Mouse (Mus musculus): ENCODE results near the gene Armc6. TPM values are rescaled to one million over a fixed set of nuclear protein-coding genes. Genes with fewer than 3 reads are reported as not detected.

Armc6 gene
- polyA plus RNA-seq, 1 experiment from 2014 or later = 21.7 TPM

DNA sequence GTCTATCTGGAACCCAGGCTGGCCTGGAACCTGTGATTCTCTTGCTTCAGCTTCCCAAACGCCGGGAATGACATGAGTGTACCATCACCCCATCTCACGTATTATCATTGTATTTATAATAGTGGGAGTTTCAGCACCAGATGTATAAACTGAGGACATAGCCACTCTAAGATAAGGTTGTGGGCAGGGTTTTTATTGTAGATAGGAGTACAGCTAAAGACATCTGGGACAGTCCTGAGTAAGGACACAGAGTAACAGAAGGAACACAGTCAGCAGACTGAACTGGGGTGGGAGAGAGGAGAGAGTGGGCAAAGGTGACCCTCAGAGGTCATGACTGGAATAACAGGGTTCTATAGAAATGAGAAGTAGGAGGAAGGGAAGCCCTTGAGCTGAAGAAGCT is 33.4 kb upstream of the Armc6 start:
- Histone ChIP-seq H3K9ac (no peak overlapping the region), H3K4me3 (replicated peaks) (no peak overlapping the region), H3K27me3 (replicated peaks) (no peaks in the 10 kb centered on the region), H3K4me2 (no peak overlapping the region), H3K27ac (no peak overlapping the region), H3K9me3 (no peaks in the 10 kb centered on the region), H3K4me1 (no peaks in the 10 kb centered on the region; the same call in 1 of the 2 replicates), H3K36me3 (peaks cover 21% of the 10 kb centered on the region)
- WGBS = 72% methylated on average over 3 of the region's 3 CpGs
- no peak for ATAC-seq (ENCODE audit: insufficient read depth, low FRiP score, low read depth)

- H3K36me3 ChIP-seq = peaks cover 78% of the 10 kb centered on the region
These were observed 24.8 kb upstream of the Armc6 start for GRCm38 (mm10) chr8:70259043-70259442.

GRCm38 (mm10) chr8:70258600-70258999 is 24.3 kb upstream of the Armc6 start:
- WGBS = 90% methylated on average over 5 of the region's 5 CpGs
- no peak overlapping the region for H3K9ac ChIP-seq
- H3K4me1 ChIP-seq = no peaks in the 10 kb centered on the region
- peaks cover 78% of the 10 kb centered on the region for H3K36me3 ChIP-seq
- no peak overlapping the region for H3K4me3 ChIP-seq (replicated peaks)
- H3K9me3 ChIP-seq = no peaks in the 10 kb centered on the region
- no peaks in the 10 kb centered on the region for H3K27me3 ChIP-seq (replicated peaks)
- H3K4me2 ChIP-seq = no peak overlapping the region
- no peak overlapping the region for H3K27ac ChIP-seq
- ATAC-seq (ENCODE audit: insufficient read depth, low FRiP score, low read depth) = no peak

More at GRCm38 (mm10) chr8:70259043-70259442, 24.8 kb upstream of the Armc6 start:
- Histone ChIP-seq H3K27me3 (replicated peaks) (no peaks in the 10 kb centered on the region), H3K9ac (no peak overlapping the region), H3K27ac (no peak overlapping the region), H3K4me1 (no peaks in the 10 kb centered on the region), H3K4me3 (replicated peaks) (no peak overlapping the region), H3K4me2 (no peak overlapping the region), H3K9me3 (no peaks in the 10 kb centered on the region)
- 0 out of 2 replicates have a peak, but pooled peaks have one; percentile 15 for ATAC-seq (ENCODE audit: insufficient read depth, low FRiP score, low read depth)
- WGBS = 79% methylated on average over 2 of the region's 2 CpGs

DNA sequence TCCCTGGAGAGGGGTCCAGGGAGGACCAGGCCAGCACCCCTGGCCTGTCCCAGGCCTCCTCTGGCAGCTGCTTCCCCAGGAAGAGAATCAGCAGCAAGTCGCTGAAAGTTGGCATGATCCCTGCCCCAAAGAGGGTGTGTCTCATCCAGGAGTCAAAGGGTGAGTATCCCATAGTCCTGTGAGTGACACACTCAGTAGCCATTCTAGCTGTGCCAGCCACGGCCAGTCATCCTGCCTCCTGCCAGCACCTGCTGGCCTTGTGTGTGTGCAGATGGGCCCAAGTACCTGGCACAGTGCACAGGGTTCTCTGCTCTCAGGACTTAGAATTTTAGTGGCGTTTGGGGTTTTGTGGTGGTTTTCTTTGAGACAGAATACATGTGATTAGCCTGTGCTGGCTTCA is 23.2 kb upstream of the Armc6 start:
- 80% methylated on average over 3 of the region's 3 CpGs for WGBS
- H3K9me3 ChIP-seq = no peaks in the 10 kb centered on the region
- no peak overlapping the region for H3K4me2 ChIP-seq
- no peaks in the 10 kb centered on the region for H3K4me1 ChIP-seq
- peaks cover 78% of the 10 kb centered on the region for H3K36me3 ChIP-seq
- ATAC-seq (ENCODE audit: insufficient read depth, low FRiP score, low read depth) = no peak
- H3K4me3 ChIP-seq (replicated peaks) = no peak overlapping the region
- H3K27me3 ChIP-seq (replicated peaks) = no peaks in the 10 kb centered on the region
- H3K27ac ChIP-seq = no peak overlapping the region
- H3K9ac ChIP-seq = no peak overlapping the region

DNA sequence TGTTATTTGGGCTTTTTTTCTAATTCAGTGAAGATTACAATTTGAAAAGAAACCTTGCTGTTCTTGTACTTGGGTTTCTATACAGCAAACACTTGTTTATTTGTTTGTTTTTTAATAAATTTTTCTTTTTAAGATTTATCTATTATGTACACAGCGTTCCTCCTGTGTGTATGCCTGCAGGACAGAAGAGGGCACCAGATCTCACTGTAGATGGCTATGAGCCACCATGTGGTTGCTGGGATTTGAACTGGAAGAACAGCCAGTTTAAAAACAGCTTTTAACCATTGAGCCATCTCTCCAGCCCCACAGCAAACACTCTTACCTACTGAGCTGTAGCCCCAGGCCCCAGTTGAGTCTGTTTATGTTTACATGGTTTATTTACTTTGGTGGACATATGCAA is 20.4 kb upstream of the Armc6 start:
- no peaks in the 10 kb centered on the region for H3K27me3 ChIP-seq (replicated peaks)
- H3K36me3 ChIP-seq = peaks cover 76% of the 10 kb centered on the region
- no peak overlapping the region for H3K9ac ChIP-seq
- no peak overlapping the region for H3K4me2 ChIP-seq
- H3K9me3 ChIP-seq = no peaks in the 10 kb centered on the region
- no peak overlapping the region for H3K4me3 ChIP-seq (replicated peaks)
- ATAC-seq (ENCODE audit: insufficient read depth, low FRiP score, low read depth) = no peak
- WGBS = 76% methylated on average over 1 of the region's 1 CpGs
- H3K4me1 ChIP-seq = no peaks in the 10 kb centered on the region
- H3K27ac ChIP-seq = no peak overlapping the region

DNA sequence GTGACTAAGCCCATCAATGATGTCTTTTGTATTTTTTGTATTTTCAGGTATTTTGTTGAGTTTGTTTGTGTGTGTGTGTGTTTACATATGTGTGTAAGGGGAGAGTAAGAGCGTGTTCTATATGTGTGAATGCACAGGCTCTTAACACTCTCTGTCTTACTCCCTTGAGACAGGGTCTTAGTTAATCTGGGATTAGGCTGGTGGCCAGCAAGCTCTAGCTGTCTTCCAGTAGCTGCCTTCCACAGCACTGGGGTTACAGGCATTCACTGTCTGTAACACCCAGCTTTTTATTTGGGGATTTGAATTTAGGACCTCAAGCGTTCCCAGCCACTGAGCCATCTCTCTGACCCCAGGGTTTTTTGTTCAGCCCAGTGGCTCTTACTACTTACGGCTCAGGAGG is 13.6 kb upstream of the Armc6 start:
- no peaks in the 10 kb centered on the region for H3K9me3 ChIP-seq
- H3K27ac ChIP-seq = no peak overlapping the region
- H3K4me3 ChIP-seq (replicated peaks) = no peak overlapping the region
- H3K36me3 ChIP-seq = peaks cover 65% of the 10 kb centered on the region
- H3K9ac ChIP-seq = no peak overlapping the region
- no peaks in the 10 kb centered on the region for H3K27me3 ChIP-seq (replicated peaks)
- no peak overlapping the region for H3K4me2 ChIP-seq
- no peak for ATAC-seq (ENCODE audit: insufficient read depth, low FRiP score, low read depth)
- no peaks in the 10 kb centered on the region for H3K4me1 ChIP-seq
- WGBS = 91% methylated on average over 3 of the region's 3 CpGs

DNA sequence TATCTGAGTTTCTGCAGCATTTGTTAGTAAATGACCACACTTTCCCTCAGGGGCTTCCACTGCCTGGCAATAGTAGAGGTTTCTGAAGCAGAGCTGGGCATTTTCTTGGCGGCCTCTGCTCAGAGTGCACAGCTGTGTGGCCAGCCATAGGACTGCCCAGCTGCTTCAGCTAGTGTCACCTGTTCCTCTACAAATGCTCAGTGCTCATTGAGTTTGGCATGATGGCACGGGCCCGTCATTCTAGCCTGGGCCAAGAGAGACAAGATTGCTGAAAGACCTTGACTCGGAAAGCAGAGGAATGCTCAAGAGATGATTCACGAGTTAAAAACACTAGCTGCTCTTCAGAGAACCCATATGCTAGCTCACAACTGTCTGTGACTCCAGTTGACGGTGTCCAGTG is 12.4 kb upstream of the Armc6 start:
- no peak for ATAC-seq (ENCODE audit: insufficient read depth, low FRiP score, low read depth)
- H3K4me2 ChIP-seq = no peak overlapping the region
- WGBS = 89% methylated on average over 6 of the region's 6 CpGs
- no peaks in the 10 kb centered on the region for H3K27me3 ChIP-seq (replicated peaks)
- H3K9me3 ChIP-seq = no peaks in the 10 kb centered on the region
- H3K9ac ChIP-seq = no peak overlapping the region
- H3K4me3 ChIP-seq (replicated peaks) = no peak overlapping the region
- H3K4me1 ChIP-seq = no peaks in the 10 kb centered on the region
- no peak overlapping the region for H3K27ac ChIP-seq
- peaks cover 63% of the 10 kb centered on the region for H3K36me3 ChIP-seq

- H3K36me3 ChIP-seq = peaks cover 52% of the 10 kb centered on the region
- no peak for ATAC-seq (ENCODE audit: insufficient read depth, low FRiP score, low read depth)
- 90% methylated on average over 5 of the region's 5 CpGs for WGBS
- no peak overlapping the region for H3K27ac ChIP-seq
- H3K9me3 ChIP-seq = no peaks in the 10 kb centered on the region
- H3K4me1 ChIP-seq = peaks cover 9% of the 10 kb centered on the region
- no peak overlapping the region for H3K4me3 ChIP-seq (replicated peaks)
- H3K27me3 ChIP-seq (replicated peaks) = no peaks in the 10 kb centered on the region
- no peak overlapping the region for H3K4me2 ChIP-seq
- H3K9ac ChIP-seq = no peak overlapping the region
These were observed 6.4 kb upstream of the Armc6 start for GRCm38 (mm10) chr8:70240642-70241041.

GRCm38 (mm10) chr8:70237842-70238241 is 3.6 kb upstream of the Armc6 start:
- H3K27me3 ChIP-seq (replicated peaks) = no peaks in the 10 kb centered on the region
- peaks cover 21% of the 10 kb centered on the region for H3K4me1 ChIP-seq
- H3K4me2 ChIP-seq = no peak overlapping the region
- H3K9me3 ChIP-seq = no peaks in the 10 kb centered on the region
- no peak for ATAC-seq (ENCODE audit: insufficient read depth, low FRiP score, low read depth)
- no peak overlapping the region for H3K27ac ChIP-seq
- H3K4me3 ChIP-seq (replicated peaks) = no peak overlapping the region
- peaks cover 37% of the 10 kb centered on the region for H3K36me3 ChIP-seq
- 89% methylated on average over 2 of the region's 2 CpGs for WGBS
- H3K9ac ChIP-seq = no peak overlapping the region

DNA sequence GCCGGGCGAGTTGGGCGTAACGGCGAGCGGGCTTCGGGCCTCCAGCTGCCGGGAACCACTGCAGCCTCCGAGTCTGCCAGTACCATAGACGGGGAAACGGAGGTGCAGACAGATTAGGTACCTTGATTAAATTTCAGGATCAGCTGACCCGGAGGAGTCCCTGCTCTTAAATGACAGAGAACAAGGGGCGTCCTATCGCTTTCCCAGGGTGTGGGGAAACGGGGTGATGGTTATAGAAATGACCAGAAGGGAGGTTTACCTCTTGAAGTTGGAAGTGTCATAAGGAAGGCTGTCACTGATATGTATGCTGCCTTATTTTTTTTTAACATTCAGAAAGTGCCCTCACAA is 489 bp upstream of the Armc6 start:
- Histone ChIP-seq H3K27ac (peak overlapping the region; percentile 87), H3K9me3 (no peaks in the 10 kb centered on the region), H3K36me3 (peaks cover 13% of the 10 kb centered on the region), H3K4me1 (peaks cover 21% of the 10 kb centered on the region), H3K4me2 (peak overlapping the region; percentile 63), H3K9ac (peak overlapping the region; percentile 67), H3K27me3 (replicated peaks) (no peaks in the 10 kb centered on the region), H3K4me3 (replicated peaks) (peak overlapping the region; percentile 76)
- no peak for ATAC-seq (ENCODE audit: insufficient read depth, low FRiP score, low read depth)
- WGBS = 0% methylated on average over 15 of the region's 15 CpGs

- peak overlapping the region; percentile 96; the same call in 1 of the 2 replicates for H3K27ac ChIP-seq
- WGBS = 6% methylated on average over 13 of the region's 13 CpGs
These were observed 660 bp downstream of the Armc6 start for GRCm38 (mm10) chr8:70233606-70234005.

GRCm38 (mm10) chr8:70230837-70231236 is 3.4 kb downstream of the Armc6 start:
- Histone ChIP-seq H3K9me3 (no peaks in the 10 kb centered on the region), H3K9ac (no peak overlapping the region), H3K4me2 (no peak overlapping the region), H3K27me3 (replicated peaks) (no peaks in the 10 kb centered on the region), H3K36me3 (no peaks in the 10 kb centered on the region), H3K4me1 (peaks cover 14% of the 10 kb centered on the region), H3K4me3 (replicated peaks) (no peak overlapping the region), H3K27ac (no peak overlapping the region)
- ATAC-seq (ENCODE audit: insufficient read depth, low FRiP score, low read depth) = no peak
- WGBS = 89% methylated on average over 9 of the region's 9 CpGs

More at GRCm38 (mm10) chr8:70233606-70234005, 660 bp downstream of the Armc6 start:
- no peak for ATAC-seq (ENCODE audit: insufficient read depth, low FRiP score, low read depth)
- peak overlapping the region; percentile 69; the same call in 1 of the 2 replicates for H3K9ac ChIP-seq
- H3K4me3 ChIP-seq (replicated peaks) = peak overlapping the region; percentile 76
- H3K4me1 ChIP-seq = peaks cover 21% of the 10 kb centered on the region
- H3K4me2 ChIP-seq = peak overlapping the region; percentile 94
- no peaks in the 10 kb centered on the region for H3K27me3 ChIP-seq (replicated peaks)
- H3K36me3 ChIP-seq = peaks cover 10% of the 10 kb centered on the region
- H3K9me3 ChIP-seq = no peaks in the 10 kb centered on the region

GRCm38 (mm10) chr8:70227997-70228396 is 6.3 kb downstream of the Armc6 start:
- no peak for ATAC-seq (ENCODE audit: insufficient read depth, low FRiP score, low read depth)
- WGBS = 74% methylated on average over 4 of the region's 4 CpGs
- no peak overlapping the region for H3K4me2 ChIP-seq
- no peaks in the 10 kb centered on the region for H3K9me3 ChIP-seq
- H3K27ac ChIP-seq = no peak overlapping the region
- H3K36me3 ChIP-seq = peaks cover 4% of the 10 kb centered on the region; the same call in 1 of the 2 replicates
- no peaks in the 10 kb centered on the region for H3K4me1 ChIP-seq
- no peak overlapping the region for H3K4me3 ChIP-seq (replicated peaks)
- H3K27me3 ChIP-seq (replicated peaks) = no peaks in the 10 kb centered on the region
- H3K9ac ChIP-seq = no peak overlapping the region
